Mouse (Mus musculus): ENCODE results near the gene Cdh15. TPM values are rescaled to one million over a fixed set of nuclear protein-coding genes. Genes with fewer than 3 reads are reported as not detected.
A peak's percentile ranks its signal among the peaks of the same experiment; 100 is the strongest.

Cdh15 gene
- polyA plus RNA-seq, 1 experiment from 2014 or later, result 6.3 TPM

- Histone ChIP-seq H3K36me3 (peaks cover 12% of the 10 kb centered on the region), H3K27me3 (ENCODE audit: low read depth, poor library complexity, severe bottlenecking) (0 out of 2 replicates have a peak, but pooled peaks cover 5% of the 10 kb centered on the region), H3K27ac (no peak overlapping the region), H3K4me3 (no peak overlapping the region), H3K4me1 (peaks cover 36% of the 10 kb centered on the region), H3K9me3 (replicated peaks) (no peaks in the 10 kb centered on the region)
- 51% methylated on average over 11 of the region's 11 CpGs for WGBS
- DNase-seq (ENCODE audit: low spot score), result no peak
Observed at GRCm38 (mm10) chr8:122819776-122820175, 28.0 kb upstream of the Cdh15 start.

DNA sequence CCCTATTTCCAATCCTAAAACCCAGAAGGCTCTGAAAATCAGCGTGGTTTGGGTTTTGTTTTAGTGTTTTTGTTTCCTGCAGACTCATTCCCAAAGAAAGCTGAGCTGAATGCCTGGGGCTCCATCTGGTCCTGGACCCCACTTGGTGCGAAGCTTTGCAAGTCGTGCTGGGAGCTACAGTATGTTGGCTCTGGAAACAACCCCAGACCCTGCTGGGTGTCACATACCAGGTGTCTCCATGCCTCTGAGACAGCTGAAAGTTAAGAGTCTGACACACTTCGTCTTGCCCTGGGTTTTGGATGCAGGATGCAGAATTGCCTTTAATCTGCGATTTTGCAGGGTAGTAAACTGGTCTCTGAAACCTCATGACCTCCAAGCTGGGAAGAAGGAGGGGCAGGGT, 23.2 kb upstream of the Cdh15 start:
- no peak overlapping the region for H3K4me3 ChIP-seq
- DNase-seq (ENCODE audit: low spot score), result no peak
- peaks cover 36% of the 10 kb centered on the region for H3K4me1 ChIP-seq
- 0 out of 2 replicates have a peak, but pooled peaks cover 5% of the 10 kb centered on the region for H3K27me3 ChIP-seq (ENCODE audit: low read depth, poor library complexity, severe bottlenecking)
- no peaks in the 10 kb centered on the region for H3K36me3 ChIP-seq
- 34% methylated on average over 5 of the region's 5 CpGs for WGBS
- H3K9me3 ChIP-seq (replicated peaks), result no peaks in the 10 kb centered on the region
- peak overlapping the region; percentile 72 for H3K27ac ChIP-seq

DNA sequence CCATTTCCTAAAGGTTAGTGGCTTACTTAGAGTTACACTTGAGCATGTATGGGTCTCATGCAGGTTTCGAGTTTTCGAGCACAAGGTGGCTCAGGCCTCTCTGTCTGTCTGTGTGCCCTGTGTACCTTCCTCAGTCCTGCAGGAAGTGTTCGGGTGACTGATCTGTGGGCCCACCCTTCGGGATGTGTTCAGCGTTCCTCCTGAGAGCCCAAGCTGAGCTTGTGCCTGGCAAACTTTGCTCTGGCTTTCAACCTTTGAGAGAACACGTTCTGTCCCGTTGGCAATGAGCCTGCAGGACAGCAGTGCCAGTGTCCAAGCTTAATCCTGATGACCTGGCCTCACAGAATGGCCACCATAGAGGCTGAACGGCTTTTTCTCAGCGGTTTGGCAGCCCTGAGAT, 22.8 kb upstream of the Cdh15 start:
- WGBS, result 92% methylated on average over 9 of the region's 9 CpGs
- no peaks in the 10 kb centered on the region for H3K36me3 ChIP-seq
- H3K27me3 ChIP-seq (ENCODE audit: low read depth, poor library complexity, severe bottlenecking), result 0 out of 2 replicates have a peak, but pooled peaks cover 5% of the 10 kb centered on the region
- no peak overlapping the region for H3K4me3 ChIP-seq
- H3K27ac ChIP-seq, result peak overlapping the region; percentile 72
- peaks cover 32% of the 10 kb centered on the region for H3K4me1 ChIP-seq
- no peaks in the 10 kb centered on the region for H3K9me3 ChIP-seq (replicated peaks)
- DNase-seq (ENCODE audit: low spot score), result no peak

DNA sequence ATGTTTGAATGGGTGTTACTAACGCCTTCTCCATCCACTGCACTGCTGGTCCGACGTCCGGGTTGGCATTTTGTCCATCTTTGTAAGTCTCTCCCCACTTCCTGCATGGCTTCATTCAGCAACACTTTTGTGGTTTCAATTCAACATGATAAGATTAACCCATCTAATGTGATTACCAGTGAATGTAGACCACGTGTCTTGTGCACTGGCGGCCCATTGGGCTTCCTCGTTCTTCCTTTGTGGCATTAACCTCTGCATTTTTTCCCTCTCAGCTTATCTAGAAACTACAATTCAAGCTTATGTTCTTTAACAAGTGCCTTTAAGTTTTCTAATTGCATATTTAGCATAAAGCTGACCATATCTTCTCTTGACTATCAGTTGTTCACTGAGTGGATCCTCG, 22.4 kb upstream of the Cdh15 start:
- Histone ChIP-seq H3K9me3 (replicated peaks) (no peaks in the 10 kb centered on the region), H3K27me3 (ENCODE audit: low read depth, poor library complexity, severe bottlenecking) (0 out of 2 replicates have a peak, but pooled peaks cover 5% of the 10 kb centered on the region), H3K36me3 (no peaks in the 10 kb centered on the region), H3K4me1 (peaks cover 32% of the 10 kb centered on the region), H3K4me3 (no peak overlapping the region), H3K27ac (peak overlapping the region; percentile 72; the same call in 1 of the 2 replicates)
- 94% methylated on average over 8 of the region's 8 CpGs for WGBS
- DNase-seq (ENCODE audit: low spot score), result no peak

DNA sequence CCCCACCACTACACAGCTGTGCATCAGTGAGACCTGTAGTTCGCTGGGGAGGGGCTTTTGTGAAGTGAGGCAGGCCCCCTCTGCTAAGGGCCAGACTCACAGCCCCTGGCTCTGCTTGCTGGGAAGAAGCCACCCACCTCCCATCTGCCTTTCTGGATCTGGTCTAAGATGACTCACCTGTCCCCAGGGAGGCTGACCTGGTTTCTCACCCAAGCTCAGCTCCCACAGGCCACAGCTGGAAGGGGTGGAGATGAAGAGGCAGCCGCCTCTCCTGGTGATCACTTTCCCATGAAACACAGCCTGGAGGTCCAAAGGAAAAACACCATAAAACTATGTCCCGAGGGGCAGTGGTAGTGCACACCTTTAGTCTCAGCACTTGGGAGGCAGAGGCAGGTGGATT, 18.4 kb upstream of the Cdh15 start:
- no peak overlapping the region for H3K4me3 ChIP-seq
- DNase-seq (ENCODE audit: low spot score), result no peak
- WGBS, result 83% methylated on average over 3 of the region's 3 CpGs
- H3K9me3 ChIP-seq (replicated peaks), result no peaks in the 10 kb centered on the region
- peaks cover 28% of the 10 kb centered on the region for H3K4me1 ChIP-seq
- no peaks in the 10 kb centered on the region for H3K36me3 ChIP-seq
- 0 out of 2 replicates have a peak, but pooled peaks cover 5% of the 10 kb centered on the region for H3K27me3 ChIP-seq (ENCODE audit: low read depth, poor library complexity, severe bottlenecking)
- H3K27ac ChIP-seq, result no peak overlapping the region

DNA sequence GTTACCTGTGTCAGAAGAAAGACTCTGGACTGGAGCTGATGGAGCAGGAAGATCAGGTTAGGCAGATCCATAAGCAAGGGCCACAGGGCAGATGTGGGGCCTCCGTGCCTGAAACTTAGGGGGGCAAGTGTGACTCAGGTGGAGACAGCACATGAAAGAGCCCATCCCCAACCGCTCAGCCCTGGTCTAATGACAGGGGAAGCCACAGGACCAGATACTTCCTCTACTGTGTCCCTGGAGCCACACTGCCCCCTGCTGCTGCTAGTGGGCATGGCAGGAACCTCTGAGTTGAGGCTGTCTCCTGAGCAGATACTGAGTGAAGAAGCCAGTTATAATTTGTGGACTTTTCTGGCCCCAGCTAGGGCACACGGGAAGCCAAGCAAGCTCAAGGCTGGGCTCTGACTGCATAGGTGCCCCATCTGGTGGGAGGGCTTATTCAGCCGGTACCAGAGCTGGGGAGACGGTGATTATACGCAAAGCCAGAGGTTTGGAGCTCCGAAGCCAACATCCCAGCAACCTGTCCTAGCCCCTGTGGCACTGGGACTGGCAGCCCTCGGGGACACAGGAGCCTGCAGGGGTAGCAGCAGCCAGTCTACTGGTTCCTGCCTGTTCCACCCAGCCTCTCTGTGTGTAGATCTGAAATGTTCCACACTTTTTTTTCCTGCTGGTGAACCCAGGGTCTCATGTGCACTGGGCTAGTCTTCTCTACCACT, 17.3 kb upstream of the Cdh15 start:
- Histone ChIP-seq H3K36me3 (no peaks in the 10 kb centered on the region), H3K4me1 (peaks cover 21% of the 10 kb centered on the region), H3K9me3 (replicated peaks) (no peaks in the 10 kb centered on the region), H3K27me3 (ENCODE audit: low read depth, poor library complexity, severe bottlenecking) (0 out of 2 replicates have a peak, but pooled peaks cover 5% of the 10 kb centered on the region), H3K4me3 (no peak overlapping the region), H3K27ac (no peak overlapping the region)
- DNase-seq (ENCODE audit: low spot score), result peak; percentile 91
- 46% methylated on average over 8 of the region's 8 CpGs for WGBS

DNA sequence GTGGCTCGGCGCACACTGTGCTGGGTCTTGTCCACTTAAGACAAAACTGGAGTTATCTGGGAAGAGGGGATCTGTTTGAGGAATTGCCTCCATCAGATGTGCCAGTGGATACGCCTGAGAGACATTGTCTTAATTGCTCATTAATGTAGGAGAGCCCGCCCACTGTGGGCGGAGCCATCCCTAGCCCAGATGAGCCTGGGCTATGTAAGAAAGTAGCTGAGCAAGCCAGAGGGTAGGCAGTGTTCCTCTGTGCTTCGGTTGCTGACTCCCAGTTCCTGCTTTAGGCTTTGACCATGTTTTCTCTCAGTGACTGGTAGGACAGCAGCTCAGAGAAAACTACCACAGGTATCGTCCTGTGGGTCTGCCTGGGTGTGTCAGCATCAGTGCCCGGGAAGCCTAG, 13.3 kb upstream of the Cdh15 start:
- DNase-seq (ENCODE audit: low spot score), result no peak
- no peak overlapping the region for H3K4me3 ChIP-seq
- H3K9me3 ChIP-seq (replicated peaks), result no peaks in the 10 kb centered on the region
- H3K4me1 ChIP-seq, result peaks cover 9% of the 10 kb centered on the region
- 90% methylated on average over 8 of the region's 8 CpGs for WGBS
- no peak overlapping the region for H3K27ac ChIP-seq
- H3K36me3 ChIP-seq, result no peaks in the 10 kb centered on the region
- H3K27me3 ChIP-seq (ENCODE audit: low read depth, poor library complexity, severe bottlenecking), result no peaks in the 10 kb centered on the region

DNA sequence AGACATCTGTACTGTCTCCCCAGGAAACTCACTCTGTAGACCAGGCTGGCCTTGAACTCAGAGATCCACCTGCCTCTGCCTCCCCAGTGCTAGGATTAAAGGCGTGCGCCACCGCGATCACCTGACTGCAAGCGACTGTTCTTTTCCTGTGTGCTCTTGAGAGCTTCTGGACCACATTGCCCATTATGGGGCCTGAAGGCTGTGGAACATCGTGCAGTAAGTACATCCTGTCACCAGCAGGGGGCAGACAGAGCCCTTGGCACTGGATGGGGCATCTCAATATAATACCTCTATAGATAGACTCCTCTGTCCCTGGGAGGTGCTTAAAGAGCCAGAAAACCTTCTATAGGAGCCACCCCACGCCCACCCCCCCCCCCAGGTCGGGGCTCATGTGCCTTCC, 12.8 kb upstream of the Cdh15 start:
- H3K9me3 ChIP-seq (replicated peaks), result no peaks in the 10 kb centered on the region
- peak; percentile 84 for DNase-seq (ENCODE audit: low spot score)
- WGBS, result 43% methylated on average over 8 of the region's 8 CpGs
- H3K4me3 ChIP-seq, result no peak overlapping the region
- no peaks in the 10 kb centered on the region for H3K36me3 ChIP-seq
- no peak overlapping the region for H3K27ac ChIP-seq
- H3K4me1 ChIP-seq, result peaks cover 14% of the 10 kb centered on the region
- no peaks in the 10 kb centered on the region for H3K27me3 ChIP-seq (ENCODE audit: low read depth, poor library complexity, severe bottlenecking)

DNA sequence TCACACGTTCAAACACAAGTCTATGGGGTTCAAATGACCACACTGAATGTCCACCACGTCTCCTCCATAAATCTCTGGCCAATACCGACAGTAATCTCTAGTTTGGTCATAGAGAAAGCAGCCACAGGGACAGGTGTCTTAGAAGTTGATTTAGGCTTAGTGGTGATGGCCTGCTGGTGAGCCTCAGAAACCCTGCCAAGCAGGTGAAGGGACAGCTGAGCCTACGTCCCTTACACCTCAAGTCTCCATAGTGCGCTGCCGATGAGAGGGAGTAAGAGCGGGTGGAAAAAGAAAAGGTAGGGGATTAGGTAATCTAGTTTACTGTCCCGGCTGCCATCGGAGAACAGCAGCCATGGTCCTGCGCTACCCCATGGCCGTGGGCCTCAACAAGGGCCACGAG, 11.6 kb upstream of the Cdh15 start:
- H3K27ac ChIP-seq, result no peak overlapping the region
- no peak for DNase-seq (ENCODE audit: low spot score)
- no peaks in the 10 kb centered on the region for H3K9me3 ChIP-seq (replicated peaks)
- peaks cover 15% of the 10 kb centered on the region for H3K4me1 ChIP-seq
- no peaks in the 10 kb centered on the region for H3K36me3 ChIP-seq
- H3K27me3 ChIP-seq (ENCODE audit: low read depth, poor library complexity, severe bottlenecking), result 0 out of 2 replicates have a peak, but pooled peaks cover 8% of the 10 kb centered on the region
- no peak overlapping the region for H3K4me3 ChIP-seq
- WGBS, result 87% methylated on average over 12 of the region's 12 CpGs

DNA sequence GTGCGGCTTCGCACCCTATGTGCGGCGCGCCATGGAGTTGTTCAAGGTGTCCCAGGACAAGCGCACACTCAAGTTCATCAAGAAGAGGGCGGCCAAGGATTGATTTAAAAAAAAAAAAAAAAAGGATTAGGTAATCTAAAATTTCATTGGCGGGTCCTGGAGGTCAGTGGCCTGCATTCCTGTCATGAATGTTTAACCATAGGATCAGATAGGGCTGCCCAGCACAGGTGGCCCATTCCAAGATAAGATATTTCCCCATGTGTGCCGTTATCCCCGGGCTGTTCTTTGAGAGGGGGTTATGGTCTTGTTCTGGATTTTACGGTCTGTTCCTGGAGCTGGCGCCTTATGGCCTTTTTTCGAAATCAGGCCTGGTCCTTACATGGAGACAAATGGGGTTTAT, 11.1 kb upstream of the Cdh15 start:
- no peak for DNase-seq (ENCODE audit: low spot score)
- H3K4me1 ChIP-seq, result peaks cover 15% of the 10 kb centered on the region
- no peak overlapping the region for H3K27ac ChIP-seq
- no peaks in the 10 kb centered on the region for H3K36me3 ChIP-seq
- WGBS, result 91% methylated on average over 13 of the region's 13 CpGs
- no peak overlapping the region for H3K4me3 ChIP-seq
- H3K9me3 ChIP-seq (replicated peaks), result no peaks in the 10 kb centered on the region
- H3K27me3 ChIP-seq (ENCODE audit: low read depth, poor library complexity, severe bottlenecking), result 0 out of 2 replicates have a peak, but pooled peaks cover 8% of the 10 kb centered on the region

DNA sequence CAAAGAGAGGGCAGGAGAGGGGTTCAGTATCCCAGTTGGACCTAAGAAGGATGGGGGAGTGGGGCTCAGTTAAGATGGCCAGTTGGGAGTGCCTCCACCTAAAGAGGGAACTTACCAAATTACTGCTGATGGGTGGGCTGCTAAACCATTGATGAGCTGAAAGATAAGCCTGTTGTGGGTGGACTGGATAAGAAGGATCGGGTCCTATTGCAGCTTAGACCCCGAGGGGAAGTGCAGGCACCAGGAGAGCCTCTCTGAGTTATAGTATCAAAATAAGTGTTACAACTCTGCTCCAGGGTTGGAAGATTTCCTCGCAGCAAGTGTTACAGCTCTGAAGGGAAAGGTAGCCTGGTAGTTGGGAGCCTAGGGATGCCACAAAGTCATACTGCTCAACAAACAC, 3.6 kb upstream of the Cdh15 start:
- peaks cover 19% of the 10 kb centered on the region for H3K27me3 ChIP-seq (ENCODE audit: low read depth, poor library complexity, severe bottlenecking)
- H3K36me3 ChIP-seq, result no peaks in the 10 kb centered on the region
- no peak overlapping the region for H3K27ac ChIP-seq
- DNase-seq (ENCODE audit: low spot score), result no peak
- H3K4me1 ChIP-seq, result peaks cover 34% of the 10 kb centered on the region
- H3K9me3 ChIP-seq (replicated peaks), result no peaks in the 10 kb centered on the region
- H3K4me3 ChIP-seq, result no peak overlapping the region
- 67% methylated on average over 3 of the region's 3 CpGs for WGBS

DNA sequence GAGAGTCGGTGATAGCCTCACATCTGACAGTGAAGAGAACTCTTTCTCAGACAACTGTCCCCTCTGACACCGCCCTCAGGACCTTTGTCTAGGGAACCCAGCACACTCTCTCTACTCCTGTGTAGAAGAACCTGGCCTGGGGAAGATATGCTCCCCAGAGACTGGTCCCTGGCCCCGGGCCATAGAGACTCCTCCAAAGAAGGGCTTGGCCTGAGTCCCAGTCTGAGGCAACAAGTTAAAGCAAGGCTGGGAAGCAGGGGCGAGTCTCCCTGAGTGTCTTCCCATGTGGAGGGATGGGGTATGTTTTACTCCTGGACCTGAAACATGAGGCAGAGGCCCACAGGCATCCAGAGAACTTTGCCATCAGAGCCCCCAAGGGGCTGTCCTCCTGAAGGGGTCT, 2.1 kb upstream of the Cdh15 start:
- no peak for DNase-seq (ENCODE audit: low spot score)
- Histone ChIP-seq H3K27me3 (ENCODE audit: low read depth, poor library complexity, severe bottlenecking) (peaks cover 20% of the 10 kb centered on the region), H3K9me3 (replicated peaks) (no peaks in the 10 kb centered on the region), H3K4me1 (peaks cover 39% of the 10 kb centered on the region), H3K4me3 (no peak overlapping the region), H3K36me3 (no peaks in the 10 kb centered on the region), H3K27ac (no peak overlapping the region)
- WGBS, result 88% methylated on average over 4 of the region's 4 CpGs

- no peaks in the 10 kb centered on the region for H3K9me3 ChIP-seq (replicated peaks)
- H3K4me1 ChIP-seq, result peaks cover 62% of the 10 kb centered on the region
- 69% methylated on average over 10 of the region's 11 CpGs for WGBS
- DNase-seq (ENCODE audit: low spot score), result no peak
- peaks cover 17% of the 10 kb centered on the region for H3K27me3 ChIP-seq (ENCODE audit: low read depth, poor library complexity, severe bottlenecking)
- no peaks in the 10 kb centered on the region for H3K36me3 ChIP-seq
- H3K4me3 ChIP-seq, result no peak overlapping the region
- peak overlapping the region; percentile 58; the same call in 1 of the 2 replicates for H3K27ac ChIP-seq
Observed at GRCm38 (mm10) chr8:122849152-122849910, 1.6 kb downstream of the Cdh15 start.
